Mouse (Mus musculus) stomach, embryonic 16.5 days (tissue): ENCODE results near the gene Arnt2. TPM values are rescaled to one million over a fixed set of nuclear protein-coding genes. Genes with fewer than 3 reads are reported as not detected.
A peak's percentile ranks its signal among the peaks of the same experiment; 100 is the strongest.

Source experiments
- ATAC-seq: fragments of 200-750 bp; cut with Nextera tagmentation; 2 replicates; pipeline ENCODE4 v1.8.0; 2017; ENCODE audit warnings: moderate number of reproducible peaks, moderate TSS enrichment; ENCODE audit not compliant: insufficient read depth, low FRiP score
- H3K27ac ChIP-seq: fragments of 300-500 bp; sonication (generic); 2 replicates; pipeline ENCODE4 v1.5.1; 2014; ENCODE audit warnings: low read length
- H3K27me3 ChIP-seq: fragments of 300-500 bp; sonication (generic); 2 replicates; pipeline ENCODE4 v1.6.1; 2014; ENCODE audit warnings: low read length, control low read depth, mixed read lengths; ENCODE audit not compliant: control insufficient read depth, insufficient read depth
- H3K36me3 ChIP-seq: fragments of 300-500 bp; sonication (generic); 2 replicates; pipeline ENCODE4 v1.6.1; 2014; ENCODE audit warnings: low read length; ENCODE audit not compliant: control insufficient read depth, insufficient read depth
- H3K4me1 ChIP-seq: fragments of 300-500 bp; sonication (generic); 2 replicates; pipeline ENCODE4 v1.6.1; 2014; ENCODE audit warnings: low read length, control low read depth, mixed read lengths; ENCODE audit not compliant: control insufficient read depth, insufficient read depth
- H3K4me2 ChIP-seq: fragments of 300-500 bp; sonication (generic); 2 replicates; pipeline ENCODE4 v1.6.1; 2014; ENCODE audit warnings: low read depth, low read length, mixed read lengths
- H3K4me3 ChIP-seq: fragments of 300-500 bp; sonication (generic); replicated peaks from 2 replicates; pipeline ENCODE4 v1.5.1; 2014; ENCODE audit warnings: mild to moderate bottlenecking, low read length
- H3K9ac ChIP-seq: fragments of 300-500 bp; sonication (generic); 2 replicates; pipeline ENCODE4 v1.6.1; 2014; ENCODE audit warnings: low read length
- H3K9me3 ChIP-seq: fragments of 300-500 bp; sonication (generic); replicated peaks from 2 replicates; pipeline ENCODE4 v1.6.1; 2016; ENCODE audit warnings: low read length, control low read depth; ENCODE audit not compliant: control insufficient read depth
- WGBS: fragments of 180-500 bp; shearing (Covaris S2); extraction: QIAGEN DNeasy Blood & Tissue Kit; methylation state at CpG from one replicate; pipeline ENCODE4 v1.1.7; 2014; 5-methylcytosine and 5-hydroxymethylcytosine counted together
- polyA plus RNA-seq: library from polyadenylated mRNA; unstranded; fragments of >200 nt; fragmentation: Nextera tagmentation; extraction: Ambion mirVana; gene quantifications from 2 replicates; pipeline ENCODE4 v1.2.1, GENCODE M21; 2015

The Arnt2 gene
- polyA plus RNA-seq: 2.9 and 3.0 TPM in 2 replicates

DNA sequence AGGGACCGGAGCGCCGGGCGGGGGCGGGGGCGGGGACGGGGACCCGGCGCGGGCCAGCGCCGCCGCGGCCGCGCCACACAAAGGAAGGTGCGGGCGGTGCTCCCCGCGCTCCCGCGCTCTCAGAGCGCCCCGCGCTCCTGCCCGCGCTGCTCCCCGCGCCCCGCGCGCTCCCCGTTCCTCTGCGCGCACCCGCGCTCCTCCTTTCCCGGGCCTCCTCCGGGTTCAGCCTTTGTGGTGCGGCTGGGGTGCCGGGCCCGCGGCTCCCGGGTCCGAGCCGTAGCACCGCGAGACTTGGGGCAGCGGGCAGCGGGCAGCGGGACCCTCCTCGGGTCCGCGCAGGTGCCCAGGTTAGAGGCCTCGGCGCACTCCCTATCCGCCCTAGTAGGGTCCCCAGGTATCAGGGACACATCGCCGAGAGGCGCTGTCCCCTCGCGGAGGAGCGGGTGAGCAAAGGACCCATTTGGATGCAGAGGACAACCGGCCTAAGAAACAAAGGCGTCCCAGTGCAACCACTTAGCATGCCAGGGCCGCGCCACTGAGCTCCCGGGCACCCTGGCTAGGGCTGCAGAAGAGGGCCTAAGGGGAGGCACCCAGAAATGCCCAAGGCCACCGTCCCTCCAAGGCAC is at the start of gene Arnt2:
Arnt2 (minus strand) TSS at position 281 of the 626 bp plus-strand sequence.
- Histone ChIP-seq H3K9me3 (no peaks in the 10 kb centered on the region), H3K27me3 (no peaks in the 10 kb centered on the region), H3K9ac (peak within 1 kb of the TSS; percentile 79), H3K36me3 (no peaks in the 10 kb centered on the region), H3K27ac (no peak within 1 kb of the TSS), H3K4me1 (no peaks in the 10 kb centered on the region), H3K4me3 (peak within 1 kb of the TSS; percentile 49), H3K4me2 (peak within 1 kb of the TSS; percentile 82)
- under 1% methylated on average over 47 of the region's 69 CpGs for WGBS
- peak; percentile 86 for ATAC-seq

GRCm38 (mm10) chr7:84451681-84452080 is 41.7 kb upstream of the Arnt2 start:
- Histone ChIP-seq H3K4me2 (no peak overlapping the region), H3K36me3 (no peaks in the 10 kb centered on the region), H3K9ac (no peak overlapping the region), H3K9me3 (no peaks in the 10 kb centered on the region), H3K27me3 (no peaks in the 10 kb centered on the region), H3K4me3 (no peak overlapping the region), H3K4me1 (no peaks in the 10 kb centered on the region; the same call in 1 of the 2 replicates), H3K27ac (no peak overlapping the region)
- ATAC-seq: no peak

GRCm38 (mm10) chr7:84449066-84449465 is 39.1 kb upstream of the Arnt2 start:
- 73% methylated on average over 2 of the region's 2 CpGs for WGBS
- Histone ChIP-seq H3K4me2 (no peak overlapping the region), H3K27me3 (no peaks in the 10 kb centered on the region; the same call in 1 of the 2 replicates), H3K4me3 (no peak overlapping the region), H3K9ac (no peak overlapping the region), H3K4me1 (no peaks in the 10 kb centered on the region; the same call in 1 of the 2 replicates), H3K9me3 (no peaks in the 10 kb centered on the region), H3K27ac (no peak overlapping the region), H3K36me3 (no peaks in the 10 kb centered on the region)
- ATAC-seq: no peak

DNA sequence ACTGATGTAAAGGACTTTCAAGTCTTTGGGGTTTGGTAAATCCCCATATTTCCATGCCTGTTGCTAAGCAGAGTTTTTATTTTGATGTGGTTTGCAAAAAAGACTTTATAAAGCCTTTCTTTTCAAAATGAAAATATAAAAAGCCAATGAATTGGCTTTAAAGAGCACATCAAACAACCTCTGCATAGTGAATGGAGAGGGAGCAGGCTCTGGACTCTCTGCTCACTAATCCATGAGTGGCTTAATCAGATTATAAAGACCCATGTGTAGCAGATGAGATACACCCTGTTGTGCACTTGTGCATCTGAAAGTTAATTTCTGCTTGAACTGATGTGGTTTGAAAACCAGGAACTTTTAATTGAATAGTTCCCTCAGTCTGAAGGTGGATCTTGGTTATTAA is 38.5 kb upstream of the Arnt2 start:
- no peaks in the 10 kb centered on the region; the same call in 1 of the 2 replicates for H3K27me3 ChIP-seq
- no peak overlapping the region for H3K9ac ChIP-seq
- no peaks in the 10 kb centered on the region; the same call in 1 of the 2 replicates for H3K4me1 ChIP-seq
- H3K27ac ChIP-seq: no peak overlapping the region
- no peaks in the 10 kb centered on the region for H3K9me3 ChIP-seq
- no peak for ATAC-seq
- H3K4me3 ChIP-seq: no peak overlapping the region
- H3K4me2 ChIP-seq: no peak overlapping the region
- no peaks in the 10 kb centered on the region for H3K36me3 ChIP-seq

DNA sequence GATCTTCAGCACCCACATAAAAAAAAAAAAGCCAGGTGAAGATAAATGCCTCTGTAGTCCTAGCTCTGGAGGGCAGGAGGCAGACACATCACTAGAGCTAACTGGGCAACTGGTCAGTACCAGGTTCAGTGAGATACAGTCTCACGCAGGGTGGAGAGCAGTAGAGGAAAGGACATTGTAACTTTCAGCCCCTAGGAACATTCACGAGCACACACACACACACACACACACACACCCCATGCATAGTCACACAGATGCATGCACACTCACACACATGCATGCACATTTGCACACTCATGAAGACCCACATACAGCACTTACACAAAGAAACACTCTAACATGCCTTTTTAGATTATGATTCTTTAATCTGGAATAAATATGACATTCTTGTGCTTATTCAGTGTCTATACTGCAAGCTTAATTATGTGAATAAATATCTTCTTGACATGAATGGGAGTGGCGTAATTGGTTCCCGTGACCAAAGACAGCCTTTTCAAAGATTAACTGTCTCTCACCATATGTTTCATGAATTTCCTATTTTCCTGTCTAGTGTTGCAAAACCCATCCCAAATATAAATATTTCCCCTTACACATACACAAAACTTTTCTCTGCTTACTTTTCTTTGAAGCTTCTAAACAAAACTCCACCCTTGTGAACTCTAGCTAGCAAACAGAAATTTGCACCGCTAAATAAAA is 37.9 kb upstream of the Arnt2 start:
- H3K9me3 ChIP-seq: no peaks in the 10 kb centered on the region
- H3K36me3 ChIP-seq: no peaks in the 10 kb centered on the region
- H3K27ac ChIP-seq: no peak overlapping the region
- no peak for ATAC-seq
- H3K4me3 ChIP-seq: no peak overlapping the region
- no peak overlapping the region for H3K4me2 ChIP-seq
- H3K9ac ChIP-seq: no peak overlapping the region
- no peaks in the 10 kb centered on the region; the same call in 1 of the 2 replicates for H3K27me3 ChIP-seq
- WGBS: 64% methylated on average over 5 of the region's 5 CpGs
- no peaks in the 10 kb centered on the region; the same call in 1 of the 2 replicates for H3K4me1 ChIP-seq

- H3K4me3 ChIP-seq: no peak overlapping the region
- no peak overlapping the region for H3K9ac ChIP-seq
- H3K9me3 ChIP-seq: no peaks in the 10 kb centered on the region
- H3K27ac ChIP-seq: no peak overlapping the region
- H3K36me3 ChIP-seq: no peaks in the 10 kb centered on the region
- H3K4me2 ChIP-seq: no peak overlapping the region
- no peak for ATAC-seq
- 24% methylated on average over 4 of the region's 4 CpGs for whole genome bisulfite sequencing
- no peaks in the 10 kb centered on the region; the same call in 1 of the 2 replicates for H3K27me3 ChIP-seq
- no peaks in the 10 kb centered on the region; the same call in 1 of the 2 replicates for H3K4me1 ChIP-seq
These were observed 37.1 kb upstream of the Arnt2 start for GRCm38 (mm10) chr7:84447060-84447459.

GRCm38 (mm10) chr7:84442343-84442911 is 32.5 kb upstream of the Arnt2 start:
- ATAC-seq: no peak
- H3K9ac ChIP-seq: no peak overlapping the region
- H3K27me3 ChIP-seq: no peaks in the 10 kb centered on the region; the same call in 1 of the 2 replicates
- no peak overlapping the region for H3K4me3 ChIP-seq
- WGBS: 81% methylated on average over 2 of the region's 2 CpGs
- H3K4me2 ChIP-seq: no peak overlapping the region
- H3K27ac ChIP-seq: no peak overlapping the region
- H3K36me3 ChIP-seq: no peaks in the 10 kb centered on the region
- no peaks in the 10 kb centered on the region for H3K9me3 ChIP-seq
- no peaks in the 10 kb centered on the region for H3K4me1 ChIP-seq

GRCm38 (mm10) chr7:84439606-84440005 is 29.6 kb upstream of the Arnt2 start:
- no peaks in the 10 kb centered on the region for H3K4me1 ChIP-seq
- H3K4me2 ChIP-seq: no peak overlapping the region
- H3K27ac ChIP-seq: no peak overlapping the region
- H3K27me3 ChIP-seq: no peaks in the 10 kb centered on the region; the same call in 1 of the 2 replicates
- no peaks in the 10 kb centered on the region for H3K36me3 ChIP-seq
- H3K9ac ChIP-seq: no peak overlapping the region
- no peaks in the 10 kb centered on the region for H3K9me3 ChIP-seq
- ATAC-seq: peak; percentile 56; the same call in 1 of the 2 replicates
- WGBS: 40% methylated on average over 1 of the region's 1 CpGs
- H3K4me3 ChIP-seq: no peak overlapping the region

DNA sequence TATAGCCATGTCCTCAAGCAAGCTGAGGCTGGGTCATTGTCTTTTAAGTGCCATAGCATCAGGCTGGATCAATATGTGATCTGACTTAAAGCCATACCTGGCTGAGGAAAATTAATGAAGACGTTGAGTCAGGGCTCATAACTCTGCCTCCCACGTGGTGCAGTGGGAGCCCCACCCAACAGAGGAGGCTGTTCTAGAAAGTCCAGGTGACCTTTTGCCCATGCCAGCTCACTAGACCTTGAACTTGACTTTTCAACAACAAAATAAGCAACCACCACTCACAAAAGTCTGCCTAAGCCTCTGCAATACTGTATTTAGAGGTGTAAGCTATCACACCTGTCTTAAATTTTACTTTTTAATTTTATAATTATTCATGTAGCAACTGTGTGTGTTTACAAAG is 24.9 kb upstream of the Arnt2 start:
- H3K4me3 ChIP-seq: no peak overlapping the region
- no peaks in the 10 kb centered on the region for H3K27me3 ChIP-seq
- H3K4me1 ChIP-seq: no peaks in the 10 kb centered on the region
- H3K9ac ChIP-seq: no peak overlapping the region
- no peak for ATAC-seq
- no peaks in the 10 kb centered on the region for H3K9me3 ChIP-seq
- no peaks in the 10 kb centered on the region for H3K36me3 ChIP-seq
- H3K4me2 ChIP-seq: no peak overlapping the region
- WGBS: 57% methylated on average over 2 of the region's 2 CpGs
- H3K27ac ChIP-seq: no peak overlapping the region
